Mouse (Mus musculus): ENCODE data around the gene Cfap157. TPM values are rescaled to one million over a fixed set of nuclear protein-coding genes. Genes with fewer than 3 reads are reported as not detected.

Gene Cfap157
- polyA plus RNA-seq, 1 experiment, result 0.81 TPM

GRCm38 (mm10) chr2:32779131-32779530 is 5.1 kb downstream of the Cfap157 start:
- no peak overlapping the region for H3K4me3 ChIP-seq (ENCODE audit: insufficient read depth, poor library complexity, severe bottlenecking)

DNA sequence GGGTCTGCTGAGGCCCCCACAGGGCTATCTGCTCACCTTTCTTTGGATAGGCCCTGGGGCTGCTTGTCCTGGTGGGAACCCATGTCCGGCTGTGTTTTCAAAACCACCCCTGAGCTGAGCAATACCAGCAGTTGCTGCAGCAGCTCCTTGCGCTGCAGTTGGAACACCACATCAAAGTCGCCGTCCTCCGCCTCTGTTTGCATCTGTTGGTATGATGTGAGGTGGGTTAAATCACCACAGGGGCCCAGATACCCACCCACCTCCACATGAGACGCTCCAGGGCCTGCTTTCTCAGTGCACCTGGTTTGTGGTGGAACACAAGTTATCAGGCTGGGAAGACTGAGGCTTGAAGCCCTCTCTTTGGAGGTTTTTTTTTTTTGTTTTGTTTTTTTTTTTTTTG is 6.1 kb downstream of the Cfap157 start:
- H3ac ChIP-seq (ENCODE audit: control insufficient read depth, insufficient read length, low read depth), result no peak overlapping the region
- no peaks in the 10 kb centered on the region for H3K27me3 ChIP-seq (ENCODE audit: control insufficient read depth, insufficient read depth, insufficient read length)
- no peak overlapping the region for H3K4me3 ChIP-seq (ENCODE audit: insufficient read depth, poor library complexity, severe bottlenecking)
- H3K79me2 ChIP-seq (ENCODE audit: control insufficient read depth, insufficient read depth), result peaks cover 27% of the 10 kb centered on the region
- no peak for TF ChIP-seq FOSL1 (IDR thresholded peaks at IDR 0.05; ENCODE audit: insufficient read depth, low read length, poor library complexity, severe bottlenecking)
- no peak for TF ChIP-seq CTCF (IDR thresholded peaks at IDR 0.05; ENCODE audit: control insufficient read depth, insufficient read depth, insufficient read length)
- no peak for TF ChIP-seq USF1 (IDR thresholded peaks at IDR 0.05; ENCODE audit: low read depth)
- no peak for TF ChIP-seq MYOG (IDR thresholded peaks at IDR 0.05; ENCODE audit: control insufficient read depth, extremely low read depth, insufficient read length)
- no peak for TF ChIP-seq CEBPB (IDR thresholded peaks at IDR 0.05; ENCODE audit: low read depth)
- no peak for TF ChIP-seq MYOD1 (IDR thresholded peaks at IDR 0.05; ENCODE audit: control insufficient read depth, insufficient read length, low read depth)
- TF ChIP-seq MAX (IDR thresholded peaks at IDR 0.05), result no peak
- peaks cover 24% of the 10 kb centered on the region for H3K36me3 ChIP-seq (ENCODE audit: control insufficient read depth, insufficient read depth)
- peaks cover 13% of the 10 kb centered on the region for H3K79me3 ChIP-seq (ENCODE audit: low read depth)

More at GRCm38 (mm10) chr2:32779131-32779530, 5.1 kb downstream of the Cfap157 start:
- H3K36me3 ChIP-seq (ENCODE audit: control insufficient read depth, insufficient read depth), result peaks cover 24% of the 10 kb centered on the region
- TF ChIP-seq MAX (IDR thresholded peaks at IDR 0.05) (no peak), CTCF (IDR thresholded peaks at IDR 0.05; ENCODE audit: control insufficient read depth, insufficient read depth, insufficient read length) (peak; percentile 57)
- peaks cover 27% of the 10 kb centered on the region for H3K79me2 ChIP-seq (ENCODE audit: control insufficient read depth, insufficient read depth)
- no peaks in the 10 kb centered on the region for H3K27me3 ChIP-seq (ENCODE audit: control insufficient read depth, insufficient read depth, insufficient read length)
- H3K79me3 ChIP-seq (ENCODE audit: low read depth), result peaks cover 13% of the 10 kb centered on the region
- no peak overlapping the region for H3ac ChIP-seq (ENCODE audit: control insufficient read depth, insufficient read length, low read depth)

DNA sequence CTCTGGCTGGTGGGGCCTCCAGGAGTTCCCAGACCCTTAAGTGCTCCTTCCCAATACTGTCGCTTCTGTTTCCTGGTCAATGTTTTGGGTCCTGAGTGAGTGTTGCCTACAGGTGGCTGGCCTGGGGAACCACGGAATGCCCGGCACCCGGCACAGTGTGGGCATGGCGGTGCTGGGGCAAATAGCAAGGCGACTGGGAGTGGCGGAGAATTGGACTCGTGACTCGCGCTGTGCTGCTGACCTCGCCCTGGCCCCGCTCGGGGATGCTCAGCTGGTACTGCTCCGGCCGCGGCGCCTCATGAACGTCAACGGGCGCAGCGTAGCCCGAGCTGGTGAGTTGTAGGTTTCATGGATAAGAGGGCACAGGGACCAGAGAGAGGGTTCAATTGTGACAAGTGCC is 8.0 kb downstream of the Cfap157 start:
- TF ChIP-seq FOSL1 (IDR thresholded peaks at IDR 0.05; ENCODE audit: insufficient read depth, low read length, poor library complexity, severe bottlenecking) (no peak), MYOG (IDR thresholded peaks at IDR 0.05; ENCODE audit: control insufficient read depth, extremely low read depth, insufficient read length) (no peak), USF1 (IDR thresholded peaks at IDR 0.05; ENCODE audit: low read depth) (peak; percentile 32)
- H3K4me3 ChIP-seq (ENCODE audit: insufficient read depth, poor library complexity, severe bottlenecking), result peak overlapping the region; percentile 75
- H3ac ChIP-seq (ENCODE audit: control insufficient read depth, insufficient read length, low read depth), result peak overlapping the region; percentile 92
- H3K27me3 ChIP-seq (ENCODE audit: control insufficient read depth, insufficient read depth, insufficient read length), result no peaks in the 10 kb centered on the region
- H3K79me3 ChIP-seq (ENCODE audit: low read depth), result peaks cover 13% of the 10 kb centered on the region
- peaks cover 24% of the 10 kb centered on the region for H3K36me3 ChIP-seq (ENCODE audit: control insufficient read depth, insufficient read depth)
- peaks cover 27% of the 10 kb centered on the region for H3K79me2 ChIP-seq (ENCODE audit: control insufficient read depth, insufficient read depth)

GRCm38 (mm10) chr2:32775359-32776074 is 8.7 kb downstream of the Cfap157 start, which contains the start of the genes Ttc16 and Ptrh1:
Gene Ttc16, minus strand, starts transcription at chr2:32775633.
Gene Ptrh1, plus strand, starts transcription at chr2:32775786.
- H3ac ChIP-seq (ENCODE audit: control insufficient read depth, insufficient read length, low read depth), result peak within 1 kb of the TSS; percentile 92
- peaks cover 13% of the 10 kb centered on the region for H3K79me3 ChIP-seq (ENCODE audit: low read depth)
- TF ChIP-seq CTCF (IDR thresholded peaks at IDR 0.05; ENCODE audit: control insufficient read depth, insufficient read depth, insufficient read length), result no peak
- TF ChIP-seq USF1 (IDR thresholded peaks at IDR 0.05; ENCODE audit: low read depth), result no peak
- TF ChIP-seq FOSL1 (IDR thresholded peaks at IDR 0.05; ENCODE audit: insufficient read depth, low read length, poor library complexity, severe bottlenecking), result no peak
- TF ChIP-seq MYOG (IDR thresholded peaks at IDR 0.05; ENCODE audit: control insufficient read depth, extremely low read depth, insufficient read length), result no peak
- peak; percentile 61 for TF ChIP-seq MAX (IDR thresholded peaks at IDR 0.05)
- no peak for TF ChIP-seq CEBPB (IDR thresholded peaks at IDR 0.05; ENCODE audit: low read depth)
- TF ChIP-seq MYOD1 (IDR thresholded peaks at IDR 0.05; ENCODE audit: control insufficient read depth, insufficient read length, low read depth), result no peak
- H3K27me3 ChIP-seq (ENCODE audit: control insufficient read depth, insufficient read depth, insufficient read length), result no peaks in the 10 kb centered on the region
- H3K79me2 ChIP-seq (ENCODE audit: control insufficient read depth, insufficient read depth), result peaks cover 27% of the 10 kb centered on the region
- peaks cover 24% of the 10 kb centered on the region for H3K36me3 ChIP-seq (ENCODE audit: control insufficient read depth, insufficient read depth)
- H3K4me3 ChIP-seq (ENCODE audit: insufficient read depth, poor library complexity, severe bottlenecking), result peak within 1 kb of the TSS; percentile 75

GRCm38 (mm10) chr2:32772626-32773279 is 11.5 kb downstream of the Cfap157 start:
- peaks cover 22% of the 10 kb centered on the region for H3K79me2 ChIP-seq (ENCODE audit: control insufficient read depth, insufficient read depth)
- H3ac ChIP-seq (ENCODE audit: control insufficient read depth, insufficient read length, low read depth), result no peak overlapping the region
- peaks cover 13% of the 10 kb centered on the region for H3K79me3 ChIP-seq (ENCODE audit: low read depth)
- no peak for TF ChIP-seq MYOD1 (IDR thresholded peaks at IDR 0.05; ENCODE audit: control insufficient read depth, insufficient read length, low read depth)
- no peak for TF ChIP-seq MAX (IDR thresholded peaks at IDR 0.05)
- TF ChIP-seq USF1 (IDR thresholded peaks at IDR 0.05; ENCODE audit: low read depth), result no peak
- no peak for TF ChIP-seq FOSL1 (IDR thresholded peaks at IDR 0.05; ENCODE audit: insufficient read depth, low read length, poor library complexity, severe bottlenecking)
- TF ChIP-seq CEBPB (IDR thresholded peaks at IDR 0.05; ENCODE audit: low read depth), result no peak
- TF ChIP-seq MYOG (IDR thresholded peaks at IDR 0.05; ENCODE audit: control insufficient read depth, extremely low read depth, insufficient read length), result no peak
- TF ChIP-seq CTCF (IDR thresholded peaks at IDR 0.05; ENCODE audit: control insufficient read depth, insufficient read depth, insufficient read length), result no peak
- no peak overlapping the region for H3K4me3 ChIP-seq (ENCODE audit: insufficient read depth, poor library complexity, severe bottlenecking)
- no peaks in the 10 kb centered on the region for H3K27me3 ChIP-seq (ENCODE audit: control insufficient read depth, insufficient read depth, insufficient read length)
- H3K36me3 ChIP-seq (ENCODE audit: control insufficient read depth, insufficient read depth), result peaks cover 11% of the 10 kb centered on the region

All from C2C12 (cell line).